Mouse (Mus musculus) spleen, postnatal 4 days (tissue): ENCODE data around the gene Gm44511.
"Not testable (repeated sequence)": the region's sequence is repeated elsewhere in the genome, so short reads cannot be mapped to it uniquely, and the experiment has no call there.

ENCODE experiments used
- DNase-seq, 2 experiments: peaks; one replicate each; pipeline ENCODE4 v3.0.0; 2022; ENCODE audit warnings: low spot score in 2 of 2

Gene Gm44511

GRCm38 (mm10) chr6:128841327-128842089 lies 15.4 kb upstream of the Gm44511 start:
- no peak for DNase-seq

GRCm38 (mm10) chr6:128840669-128841068 lies 14.6 kb upstream of the Gm44511 start:
- not testable (repeated sequence) for DNase-seq

- DNase-seq: no peak
Measured at GRCm38 (mm10) chr6:128839921-128840320, 13.8 kb upstream of the Gm44511 start.

- DNase-seq: peak; percentile 91 to 94
Measured at GRCm38 (mm10) chr6:128839266-128839771, 13.2 kb upstream of the Gm44511 start.

- DNase-seq: peak; percentile 86 to 94
Measured at GRCm38 (mm10) chr6:128838342-128839265, 12.5 kb upstream of the Gm44511 start.

GRCm38 (mm10) chr6:128837454-128838341 lies 11.6 kb upstream of the Gm44511 start:
- no peak for DNase-seq

GRCm38 (mm10) chr6:128836955-128837334 lies 10.8 kb upstream of the Gm44511 start:
- DNase-seq: no peak

GRCm38 (mm10) chr6:128836191-128836954 lies 10.3 kb upstream of the Gm44511 start:
- DNase-seq: no peak

- DNase-seq: no peak
Measured at GRCm38 (mm10) chr6:128835571-128835970, 9.5 kb upstream of the Gm44511 start.

- DNase-seq: no peak
Measured at GRCm38 (mm10) chr6:128833046-128833445, 6.9 kb upstream of the Gm44511 start.

GRCm38 (mm10) chr6:128829837-128830236 lies 3.7 kb upstream of the Gm44511 start:
- no peak for DNase-seq

- DNase-seq: no peak
Measured at GRCm38 (mm10) chr6:128826781-128827180, 666 bp upstream of the Gm44511 start.

- no peak for DNase-seq
Measured at GRCm38 (mm10) chr6:128818083-128818802, 7.9 kb downstream of the Gm44511 start.

GRCm38 (mm10) chr6:128808532-128808931 lies 17.6 kb downstream of the Gm44511 start:
- peak; percentile 39 to 67 for DNase-seq

GRCm38 (mm10) chr6:128807021-128807420 lies 19.1 kb downstream of the Gm44511 start:
- DNase-seq: no peak

- DNase-seq: peak; percentile 62 to 82
Measured at GRCm38 (mm10) chr6:128804823-128805640, 21.1 kb downstream of the Gm44511 start.

GRCm38 (mm10) chr6:128802999-128803857 lies 22.9 kb downstream of the Gm44511 start:
- peak; percentile 89 to 97 for DNase-seq

- DNase-seq: peak in 1 of 2 experiments; percentile 66
Measured at GRCm38 (mm10) chr6:128802557-128802956, 23.6 kb downstream of the Gm44511 start.
